Mouse (Mus musculus) embryo, embryonic 11 days (tissue): ENCODE measurements around the gene Prkcb.

Experiments
- DNase-seq: peaks from one replicate; pipeline ENCODE4 v3.0.0-alpha.2; 2015

Gene Prkcb

GRCm38 (mm10) chr7:122622125-122622774 lies 333.7 kb downstream of the Prkcb start:
- DNase-seq, result peak; percentile 28

- DNase-seq, result no peak
Measured at GRCm38 (mm10) chr7:122623753-122624152, 335.2 kb downstream of the Prkcb start.

DNA sequence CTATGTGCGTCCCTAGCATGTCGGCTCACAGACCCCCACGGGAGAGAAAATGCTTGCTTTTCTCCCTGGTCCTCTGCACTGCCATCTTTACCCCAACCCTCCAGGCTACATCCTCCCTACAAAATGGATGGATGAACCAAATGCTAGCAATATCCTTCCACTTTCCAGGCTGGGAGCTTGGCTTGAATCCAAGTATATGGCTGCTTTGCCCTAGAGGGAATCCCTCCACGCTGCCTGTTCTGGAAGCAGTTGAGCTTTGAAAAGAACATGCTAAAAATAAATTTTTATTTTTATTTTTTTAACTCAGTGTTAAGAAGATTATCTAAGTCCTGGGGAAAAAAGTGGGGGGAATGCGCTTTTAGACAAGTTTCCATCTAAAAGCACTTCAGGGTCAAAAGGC lies 339.5 kb downstream of the Prkcb start:
- no peak for DNase-seq

- DNase-seq, result no peak
Measured at GRCm38 (mm10) chr7:122630386-122630785, 341.8 kb downstream of the Prkcb start.

GRCm38 (mm10) chr7:122631151-122631550 lies 342.6 kb downstream of the Prkcb start:
- DNase-seq, result no peak

DNA sequence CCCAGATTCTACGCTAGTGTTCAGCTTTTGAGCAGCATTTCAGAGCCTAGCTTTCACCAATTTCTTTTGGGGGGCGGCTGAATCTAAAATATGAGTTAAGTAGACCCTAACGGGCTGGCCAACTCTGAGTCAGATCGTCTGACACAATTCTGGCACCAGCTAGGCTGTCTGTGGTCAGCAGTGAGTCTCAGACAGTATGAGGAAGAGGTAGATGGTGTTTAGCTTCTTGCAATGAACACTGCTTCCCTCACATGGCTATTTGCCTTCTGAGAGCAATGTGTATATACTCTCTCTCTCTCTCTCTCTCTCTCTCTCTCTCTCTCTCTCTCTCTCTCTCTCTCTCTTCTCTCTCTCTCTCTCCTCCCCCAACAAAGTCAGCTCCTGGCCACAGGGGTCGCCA lies 344.4 kb downstream of the Prkcb start:
- no peak for DNase-seq

DNA sequence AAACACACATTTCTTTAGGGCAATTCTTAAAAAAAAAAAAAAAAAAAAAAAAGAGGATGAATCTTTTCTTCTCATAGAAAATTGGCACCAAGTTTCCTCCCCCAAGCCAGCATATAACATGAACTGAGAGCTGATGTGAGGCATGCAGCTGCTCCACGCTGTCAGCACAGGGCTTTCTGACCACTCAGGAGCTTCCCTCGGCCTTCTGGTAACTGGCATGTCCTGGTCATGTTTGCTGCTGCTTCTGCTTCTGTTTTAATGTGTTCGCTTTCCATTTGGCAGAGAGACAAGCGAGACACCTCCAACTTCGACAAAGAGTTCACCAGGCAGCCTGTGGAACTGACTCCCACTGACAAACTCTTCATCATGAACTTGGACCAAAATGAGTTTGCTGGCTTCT lies 344.9 kb downstream of the Prkcb start:
- no peak for DNase-seq

DNA sequence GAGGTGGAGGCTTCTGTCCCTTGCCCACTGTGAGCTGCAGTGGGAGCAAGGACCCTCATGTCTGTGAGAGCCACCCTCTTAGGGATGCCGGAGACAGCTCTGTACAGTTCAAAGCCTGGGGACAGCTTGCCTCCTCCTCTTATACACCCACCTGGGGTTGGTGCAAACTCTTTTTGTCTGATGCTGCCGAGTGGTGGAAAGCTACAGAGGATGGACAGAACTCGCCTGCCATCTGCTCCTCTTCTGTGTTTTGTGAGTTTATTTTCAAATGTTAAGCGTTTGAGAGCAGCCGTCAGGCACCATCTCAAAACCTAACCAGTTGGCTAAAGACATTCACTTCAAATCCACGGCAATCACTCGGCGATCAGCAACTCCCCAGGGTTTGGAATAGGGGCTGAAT lies 355.1 kb downstream of the Prkcb start:
- DNase-seq, result no peak

DNA sequence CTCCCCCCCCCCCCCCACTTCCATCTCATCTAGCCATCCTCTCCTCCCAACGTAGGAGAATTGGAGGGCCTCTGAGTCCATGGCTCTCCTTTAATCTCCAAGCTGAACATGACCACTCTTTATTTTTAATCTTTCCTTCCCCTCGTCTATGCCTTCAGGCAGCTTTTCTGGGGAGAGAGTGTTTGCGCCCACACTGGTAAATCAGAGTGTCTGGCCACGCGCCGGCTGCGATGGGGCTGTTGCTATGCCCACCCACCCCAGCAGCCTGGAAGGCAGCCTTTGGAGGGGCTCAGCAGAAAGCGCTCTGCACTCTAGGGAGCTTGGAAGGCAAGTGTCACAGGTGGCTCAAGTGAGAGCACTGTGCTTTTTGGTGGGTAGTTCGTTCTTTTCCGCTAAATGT lies 360.8 kb downstream of the Prkcb start:
- DNase-seq, result no peak

DNA sequence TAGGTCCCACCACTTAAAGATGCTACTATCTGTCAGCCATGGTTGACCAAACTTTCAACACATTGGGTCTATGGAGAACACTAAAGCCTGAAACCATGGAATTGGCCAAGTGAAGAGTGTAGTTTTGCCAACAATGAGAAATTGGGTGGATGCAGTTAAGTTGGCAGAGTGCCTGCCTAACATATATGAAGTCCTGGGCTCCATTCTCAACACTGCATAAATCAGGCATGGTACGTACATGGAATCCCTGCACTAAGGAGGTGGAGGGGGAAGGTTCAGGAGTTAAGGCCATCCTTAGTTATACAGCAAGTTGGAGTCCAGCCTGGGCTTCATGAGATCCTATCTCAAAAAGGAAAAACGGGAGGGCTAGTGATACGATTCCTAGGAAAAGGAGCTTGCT lies 364.0 kb downstream of the Prkcb start:
- DNase-seq, result no peak

- DNase-seq, result no peak
Measured at GRCm38 (mm10) chr7:122656671-122657070, 368.1 kb downstream of the Prkcb start.

DNA sequence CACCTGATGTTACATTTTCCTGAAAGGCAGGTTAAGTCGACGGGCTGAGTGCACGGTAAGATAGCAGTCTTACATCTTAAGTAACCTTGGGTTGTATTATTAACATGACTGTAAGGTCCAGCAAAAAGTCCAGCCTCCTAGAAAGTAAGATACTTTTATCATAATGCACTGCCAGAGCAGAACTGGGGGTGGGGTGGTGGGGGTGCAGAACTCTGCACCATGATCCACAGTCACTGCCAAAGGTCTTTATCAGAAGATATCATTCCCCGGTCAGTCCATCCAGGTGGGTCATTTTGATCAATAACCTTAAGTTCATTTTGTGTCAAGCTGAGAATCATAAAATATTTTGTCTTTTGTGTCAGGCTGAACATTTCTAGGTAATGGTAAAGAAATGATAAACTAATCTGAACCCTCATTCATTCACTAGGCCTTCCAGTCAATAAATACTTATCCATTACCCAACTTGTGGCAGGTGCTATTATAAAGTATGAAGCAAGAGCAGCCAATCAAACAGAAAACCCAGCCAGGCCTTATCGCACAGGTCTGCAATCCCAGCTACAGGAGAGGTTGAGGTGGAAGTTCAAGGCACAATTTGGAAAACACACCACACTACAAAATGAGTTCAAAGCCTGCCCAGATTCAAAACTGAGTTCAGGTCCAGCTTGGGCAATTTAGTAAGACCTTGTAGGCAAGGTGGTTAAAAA lies 369.0 kb downstream of the Prkcb start:
- no peak for DNase-seq

DNA sequence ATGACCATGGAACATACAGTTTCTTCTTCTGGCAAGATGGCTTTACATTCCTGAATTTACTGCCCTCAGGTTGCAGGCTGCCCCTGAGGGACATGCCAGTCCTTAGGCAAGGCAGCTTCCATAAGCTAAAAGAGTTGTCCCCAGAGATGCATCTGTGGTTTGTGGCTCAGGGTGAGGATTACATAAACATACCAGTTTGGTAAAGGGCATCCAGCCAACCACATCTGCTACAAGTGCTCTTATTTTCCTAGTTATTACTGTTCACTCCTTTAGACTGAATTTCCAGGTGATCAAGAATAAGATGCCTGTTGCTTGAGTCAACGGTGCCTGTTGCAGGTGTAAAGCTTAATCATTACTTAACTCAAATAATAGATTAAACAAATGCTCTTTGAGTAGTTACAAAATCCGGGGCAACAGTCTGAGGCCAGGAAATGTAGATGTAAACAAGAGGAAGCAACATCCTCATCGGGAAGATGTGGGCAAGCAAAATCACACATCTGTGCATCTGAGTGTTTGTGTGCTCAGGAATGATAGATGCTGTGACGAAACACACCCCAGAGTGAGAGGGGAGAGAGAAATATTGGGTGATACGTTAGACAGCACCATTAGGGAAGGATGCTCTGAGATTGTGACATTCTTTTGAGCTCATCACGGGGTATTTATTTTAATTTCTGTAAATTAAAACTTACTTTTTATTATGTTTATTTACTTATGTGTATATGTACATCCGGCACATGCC lies 376.9 kb downstream of the Prkcb start:
- DNase-seq, result no peak

GRCm38 (mm10) chr7:122667903-122668302 lies 379.4 kb downstream of the Prkcb start:
- peak; percentile 52 for DNase-seq

GRCm38 (mm10) chr7:122670442-122670872 lies 381.9 kb downstream of the Prkcb start, which contains the start of gene Cacng3:
TSS of gene Cacng3 (plus strand) at chr7:122670492.
- DNase-seq, result no peak

DNA sequence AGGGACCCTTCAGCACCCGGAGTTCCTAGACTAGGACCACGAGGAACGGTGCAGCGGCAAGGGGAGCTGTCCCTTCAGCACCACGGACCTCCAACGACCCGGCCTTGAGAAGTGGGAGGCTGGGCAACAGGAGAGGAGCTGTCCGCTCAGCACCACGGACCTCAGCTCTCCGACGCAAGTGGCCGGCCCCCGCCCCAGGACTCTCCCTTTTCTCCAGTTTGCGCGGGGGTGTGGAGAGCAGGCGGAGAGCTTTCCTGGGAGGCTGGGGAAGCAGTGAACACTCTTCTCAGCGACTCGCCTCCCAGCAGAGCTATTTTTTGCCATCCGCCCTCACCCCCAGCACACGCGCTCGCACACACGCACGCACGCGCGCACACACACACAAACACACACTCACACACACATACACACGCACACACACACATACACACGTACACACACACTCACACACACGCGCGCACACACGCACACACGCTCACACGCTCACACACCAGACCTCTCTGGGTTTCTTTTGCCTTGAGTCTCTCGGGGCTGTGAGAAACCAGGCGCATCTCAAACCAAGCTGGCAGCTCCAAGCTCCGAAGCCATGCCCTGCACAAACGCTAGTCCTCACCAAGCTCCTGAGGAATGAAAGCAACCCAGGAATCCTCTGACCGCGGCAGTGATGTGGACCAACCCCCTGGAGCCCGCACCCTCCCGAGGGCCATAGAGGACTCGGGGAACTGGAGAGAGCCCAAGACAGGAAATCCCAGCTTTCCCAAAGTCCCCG lies 382.5 kb downstream of the Prkcb start:
- peak; percentile 95 for DNase-seq

GRCm38 (mm10) chr7:122672981-122673380 lies 384.4 kb downstream of the Prkcb start:
- no peak for DNase-seq

DNA sequence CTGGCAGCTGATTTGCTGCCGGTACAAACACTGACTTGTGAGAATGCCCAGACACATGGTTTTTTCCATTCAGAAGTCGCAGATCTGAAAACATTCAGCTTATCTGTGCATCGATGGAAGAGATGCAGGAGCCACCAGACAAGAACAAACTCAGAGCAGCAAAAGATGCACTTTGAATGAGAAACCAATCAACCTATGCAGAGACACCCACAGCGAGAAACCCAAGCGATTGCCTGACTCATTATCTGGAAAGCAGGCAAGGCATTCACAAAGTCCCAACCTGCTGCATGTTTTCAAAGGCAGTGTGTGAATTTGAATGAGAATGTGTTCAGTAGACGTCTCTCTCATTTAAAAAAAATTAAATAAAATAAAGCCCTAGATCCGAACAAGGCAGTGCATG lies 386.7 kb downstream of the Prkcb start:
- DNase-seq, result no peak
